ENCODE assay signal across 8 mouse cellular contexts in genomic region chr5:123683043-123683376, GRCm38 (mm10). TPM values are rescaled to one million over a fixed set of nuclear protein-coding genes. Genes with fewer than 3 reads are reported as not detected.
DNase-seq lines count a peak whose midpoint lies in the region; ATAC-seq and TF ChIP-seq lines count a peak whose summit lies in the region.

No protein-coding gene starts in this region.

- DNase-seq in layer of hippocampus, postnatal 10 days (ENCODE audit: low spot score in 2 of 2): peak; percentile 21 to 41
- DNase-seq in layer of hippocampus, adult 8-10 months (ENCODE audit: low spot score in 2 of 2): no peak
- peak; percentile 34 to 42 for DNase-seq in kidney, postnatal 36 days
- peak; percentile 62 for DNase-seq in mesoderm, embryonic 11.5 days (ENCODE audit: low read depth, low spot score)
- DNase-seq in ovary, postnatal 36 days (ENCODE audit: low spot score): no peak
- DNase-seq in left cerebral cortex, postnatal 36 days (ENCODE audit: low spot score in 2 of 2): no peak

- no peak for TF ChIP-seq CTCF in bone marrow macrophage, adult 2 months (IDR thresholded peaks at IDR 0.05; ENCODE audit: low read depth, low read length)

- H3K4me3 ChIP-seq in bone marrow macrophage, adult 2 months (ENCODE audit: insufficient read depth, low read length): peak overlapping the region; percentile 93

- intact Hi-C loops in left cerebral cortex, postnatal 36 days (cut with DNase I): loop anchor here (5.0 kb wide), 1 partner anchor 56 kb away; no protein-coding TSS in a partner anchor

- peak overlapping the region; percentile 72 for H3K27ac ChIP-seq in bone marrow macrophage, adult 2 months (ENCODE audit: insufficient read depth, low read depth, low read length)

- H3K4me1 ChIP-seq in bone marrow macrophage, adult 2 months (ENCODE audit: control insufficient read depth, insufficient read depth, low read length): peaks cover 33% of the 10 kb centered on the region

- no peak for TF ChIP-seq POLR2A in bone marrow macrophage, adult 2 months (IDR thresholded peaks at IDR 0.05; ENCODE audit: borderline replicate concordance, low read depth, low read length)

- ATAC-seq in granulocyte monocyte progenitor cell, adult 5-6 weeks (replicated peaks; ENCODE audit: poor library complexity, severe bottlenecking): 0 out of 2 replicates have a peak, but pooled peaks have one; percentile 21

RNA-seq across cellular contexts. Expression of gene Clip1, which starts 1.4 kb away (rescaled TPM):
- 100 to 1,000 TPM; 119 to 121 TPM for total RNA-seq in layer of hippocampus, postnatal 10 days (2021)
- total RNA-seq in layer of hippocampus, adult 8-10 months (2022): 100 to 1,000 TPM; 125 to 142 (median 126) TPM
- 53.6 and 73.6 TPM in 2 replicates for polyA plus RNA-seq in bone marrow macrophage, adult 2 months (2012; ENCODE audit: insufficient read depth, insufficient read length, missing spikeins)
- total RNA-seq in granulocyte monocyte progenitor cell, adult 5-6 weeks (2014; fragmentation: Nextera tagmentation): 41.7 and 56.0 TPM in 2 replicates
- 63.4 and 65.9 TPM in 2 replicates for total RNA-seq in granulocyte monocyte progenitor cell, adult 5-6 weeks (2017)
- total RNA-seq in left cerebral cortex, postnatal 36 days (2021): 100 to 1,000 TPM; 117 to 144 TPM

RNA-seq across cellular contexts. Expression of gene Zcchc8, which starts 37.9 kb away (rescaled TPM):
- 10 to 100 TPM; 50.5 to 50.7 TPM for total RNA-seq in layer of hippocampus, postnatal 10 days (2021)
- 10 to 100 TPM; 41.5 to 54.4 (median 50.4) TPM for total RNA-seq in layer of hippocampus, adult 8-10 months (2022)
- 92.1 and 95.1 TPM in 2 replicates for polyA plus RNA-seq in bone marrow macrophage, adult 2 months (2012; ENCODE audit: insufficient read depth, insufficient read length, missing spikeins)
- total RNA-seq in granulocyte monocyte progenitor cell, adult 5-6 weeks (2014; fragmentation: Nextera tagmentation): 53.7 and 66.1 TPM in 2 replicates
- total RNA-seq in granulocyte monocyte progenitor cell, adult 5-6 weeks (2017): 53.5 and 80.9 TPM in 2 replicates
- 10 to 100 TPM; 39.5 to 49.0 TPM for total RNA-seq in left cerebral cortex, postnatal 36 days (2021)

Comparison
In these comparisons a context has a peak if more than half of its experiments do, and no peak if none do; other contexts are left out.
1. DNase-seq: peak in layer of hippocampus, postnatal 10 days (2 of 2), kidney, postnatal 36 days (2 of 2) and mesoderm, embryonic 11.5 days (single experiment); none in layer of hippocampus, adult 8-10 months (0 of 2), ovary, postnatal 36 days (single experiment) and left cerebral cortex, postnatal 36 days (0 of 2).